Mouse (Mus musculus) MEL (cell line): Measurements from ENCODE around the gene Depp1.

Experiments used
- CTCF ChIP-seq, 3 experiments: IDR thresholded peaks in 2 of 3; conservative IDR thresholded peaks in 1 of 3; 2 replicates each; pipeline ENCODE4 v1.5.1; 2011 to 2012; ENCODE audit warnings: low read length in 3 of 3, low read depth in 2 of 3, mild to moderate bottlenecking in 2 of 3, improper control_type of control experiment in 1 of 3, inconsistent platforms in 1 of 3, mixed read lengths in 1 of 3, moderate library complexity in 1 of 3; ENCODE audit not compliant: control insufficient read depth in 1 of 3, insufficient read depth in 1 of 3, poor library complexity in 1 of 3, severe bottlenecking in 1 of 3
- EP300 ChIP-seq, 2 experiments: IDR thresholded peaks; 2 replicates each; pipeline ENCODE4 v1.6.1; 2011; ENCODE audit warnings: improper control_type of control experiment in 2 of 2, low read length in 2 of 2, low read depth in 1 of 2, mild to moderate bottlenecking in 1 of 2
- UBTF ChIP-seq: IDR thresholded peaks from 2 replicates; pipeline ENCODE4 v1.6.1; 2012; ENCODE audit warnings: low read depth, mild to moderate bottlenecking, inconsistent platforms, low read length, improper control_type of control experiment, moderate library complexity, borderline replicate concordance; ENCODE audit not compliant: insufficient read depth
- USF1 ChIP-seq: IDR thresholded peaks from 2 replicates; pipeline ENCODE4 v1.6.1; 2014; ENCODE audit warnings: low read depth, mild to moderate bottlenecking, inconsistent platforms, low read length, improper control_type of control experiment, moderate library complexity

GRCm38 (mm10) chr6:116647763-116648162 is 2.6 kb upstream of the Depp1 start:
- no peak for TF ChIP-seq USF1
- no peak for TF ChIP-seq UBTF
- TF ChIP-seq CTCF (IDR thresholded peaks at IDR 0.05 in 2 of 3, conservative IDR thresholded peaks at IDR 0.05 in 1 of 3; ENCODE audit: control insufficient read depth in 1 of 3, insufficient read depth in 1 of 3, low read depth in 2 of 3, low read length in 3 of 3, poor library complexity in 1 of 3, severe bottlenecking in 1 of 3) = no peak
- TF ChIP-seq EP300 (IDR thresholded peaks at IDR 0.05; ENCODE audit: low read depth in 1 of 2, low read length in 2 of 2) = no peak
